Mouse (Mus musculus) frontal cortex, postnatal 25 days (tissue): ENCODE results near the gene Hbq1a.
"Not testable (repeated sequence)": the region's sequence is repeated elsewhere in the genome, so short reads cannot be mapped to it uniquely, and the experiment has no call there.

Experiments
- DNase-seq, 2 experiments: peaks; one replicate each; pipeline ENCODE4 v3.0.0; 2022; ENCODE audit warnings: low spot score in 2 of 2

Gene Hbq1a

GRCm38 (mm10) chr11:32285031-32285775 is 14.7 kb upstream of the Hbq1a start:
- no peak for DNase-seq

- DNase-seq: not testable (repeated sequence)
Measured at GRCm38 (mm10) chr11:32285887-32286286, 14.0 kb upstream of the Hbq1a start.

GRCm38 (mm10) chr11:32286695-32287492 is 13.0 kb upstream of the Hbq1a start, which contains the start of gene Hbq1b:
Gene Hbq1b (plus strand): TSS chr11:32286965.
- peak; percentile 74 to 77 for DNase-seq

GRCm38 (mm10) chr11:32287493-32287825 is 12.4 kb upstream of the Hbq1a start:
- no peak for DNase-seq

- not testable (repeated sequence) for DNase-seq
Measured at GRCm38 (mm10) chr11:32292819-32293218, 7.0 kb upstream of the Hbq1a start.

- DNase-seq: not testable (repeated sequence)
Measured at GRCm38 (mm10) chr11:32293479-32293878, 6.4 kb upstream of the Hbq1a start.

- not testable (repeated sequence) for DNase-seq
Measured at GRCm38 (mm10) chr11:32296203-32296602, 3.7 kb upstream of the Hbq1a start, which contains the start of gene Hba-a2. Gene Hba-a2 (plus strand): TSS chr11:32296489.

GRCm38 (mm10) chr11:32297417-32297816 is 2.5 kb upstream of the Hbq1a start:
- not testable (repeated sequence) for DNase-seq

- no peak for DNase-seq
Measured at GRCm38 (mm10) chr11:32297866-32298531, 1.9 kb upstream of the Hbq1a start.

- no peak for DNase-seq
Measured at GRCm38 (mm10) chr11:32298532-32298918, 1.3 kb upstream of the Hbq1a start.

- DNase-seq: no peak
Measured at GRCm38 (mm10) chr11:32300279-32301267, 704 bp downstream of the Hbq1a start.

GRCm38 (mm10) chr11:32301506-32301905 is 1.6 kb downstream of the Hbq1a start:
- no peak for DNase-seq

GRCm38 (mm10) chr11:32302824-32303419 is 3.1 kb downstream of the Hbq1a start:
- peak in 1 of 2 experiments; percentile 19 for DNase-seq

- no peak for DNase-seq
Measured at GRCm38 (mm10) chr11:32303455-32303854, 3.6 kb downstream of the Hbq1a start.

GRCm38 (mm10) chr11:32307006-32307405 is 7.1 kb downstream of the Hbq1a start:
- no peak for DNase-seq

GRCm38 (mm10) chr11:32309446-32309845 is 9.6 kb downstream of the Hbq1a start:
- DNase-seq: no peak

- no peak for DNase-seq
Measured at GRCm38 (mm10) chr11:32309928-32310327, 10.1 kb downstream of the Hbq1a start.

- DNase-seq: no peak
Measured at GRCm38 (mm10) chr11:32316009-32316408, 16.1 kb downstream of the Hbq1a start.

- DNase-seq: no peak
Measured at GRCm38 (mm10) chr11:32320507-32321195, 20.8 kb downstream of the Hbq1a start.

- DNase-seq: peak; percentile 39 to 46
Measured at GRCm38 (mm10) chr11:32321196-32321565, 21.3 kb downstream of the Hbq1a start.
